Mouse (Mus musculus) megakaryocyte, embryonic 14.5 days (primary cell): ENCODE data around the gene Gm4450.

Experiments used
- FLI1 ChIP-seq: IDR thresholded peaks from 2 replicates; pipeline ENCODE4 v1.6.1; 2012; ENCODE audit warnings: low read length, inconsistent platforms, mixed read lengths
- GATA1 ChIP-seq: IDR thresholded peaks from 3 replicates; pipeline ENCODE4 v1.6.1; 2012; ENCODE audit warnings: mixed read lengths, low read length, inconsistent platforms, borderline replicate concordance

GRCm38 (mm10) chr3:98422926-98423325, 34.0 kb downstream of the Gm4450 start:
- TF ChIP-seq GATA1, result no peak
- TF ChIP-seq FLI1, result no peak
